Mouse (Mus musculus) left cerebral cortex, adult 2 months (tissue): ENCODE data around the gene Elp4. TPM values are rescaled to one million over a fixed set of nuclear protein-coding genes. Genes with fewer than 3 reads are reported as not detected.
A peak's percentile ranks its signal among the peaks of the same experiment; 100 is the strongest.

Experiments used
- DNase-seq, 2 experiments: peaks; one replicate each; pipeline ENCODE4 v3.0.0; 2021 to 2022; ENCODE audit warnings: low spot score in 2 of 2, mixed read lengths in 1 of 2; ENCODE audit errors: extremely low spot score in 1 of 2
- H3K27ac ChIP-seq: fragments of 200-600 bp; 2 replicates; pipeline ENCODE4 v1.8.1; 2022
- H3K4me3 ChIP-seq: fragments of 200-600 bp; 2 replicates; pipeline ENCODE4 v1.8.1; 2022
- CTCF ChIP-seq: fragments of 200-600 bp; IDR thresholded peaks from 2 replicates; pipeline ENCODE4 v1.8.1; 2022; ENCODE audit warnings: antibody characterized with exemption, mild to moderate bottlenecking, moderate library complexity
- intact Hi-C: fragments of 180-260 bp; cut with DNase I; formaldehyde crosslinking; loops from one replicate; pipeline ENCODE4 v1.15.1; 2025
- total RNA-seq, 2 experiments: library from RNA; stranded (reverse); gene quantifications; 2 replicates each; pipeline ENCODE4 v1.2.3; 2021

The Elp4 gene
- total RNA-seq, 2 experiments from 2014 or later: 18.8 to 19.5 TPM

GRCm38 (mm10) chr2:105873403-105873802 lies 31.0 kb downstream of the Elp4 start:
- intact Hi-C loops: no loop called here
- no peak for TF ChIP-seq CTCF
- Histone ChIP-seq H3K4me3 (no peak overlapping the region), H3K27ac (no peak overlapping the region)
- DNase-seq: no peak

- DNase-seq: peak in 1 of 2 experiments; percentile 25
- intact Hi-C loops: no loop called here
- no peak overlapping the region for H3K4me3 ChIP-seq
- no peak for TF ChIP-seq CTCF
- peak overlapping the region; percentile 26 for H3K27ac ChIP-seq
Measured at GRCm38 (mm10) chr2:105854740-105855139, 49.6 kb downstream of the Elp4 start.

- no peak for DNase-seq
- Histone ChIP-seq H3K27ac (no peak overlapping the region), H3K4me3 (no peak overlapping the region)
- no peak for TF ChIP-seq CTCF
- intact Hi-C loops: no loop called here
Measured at GRCm38 (mm10) chr2:105852971-105853370, 51.4 kb downstream of the Elp4 start.

GRCm38 (mm10) chr2:105851714-105852293 lies 52.6 kb downstream of the Elp4 start:
- intact Hi-C loops: no loop called here
- no peak for DNase-seq
- no peak overlapping the region for H3K27ac ChIP-seq
- H3K4me3 ChIP-seq: no peak overlapping the region
- TF ChIP-seq CTCF: no peak

- no peak for DNase-seq
- Histone ChIP-seq H3K27ac (no peak overlapping the region), H3K4me3 (no peak overlapping the region)
- no peak for TF ChIP-seq CTCF
- intact Hi-C loops: no loop called here
Measured at GRCm38 (mm10) chr2:105843151-105843550, 61.2 kb downstream of the Elp4 start.

GRCm38 (mm10) chr2:105817965-105818364 lies 86.4 kb downstream of the Elp4 start:
- no peak overlapping the region for H3K27ac ChIP-seq
- no peak for DNase-seq
- no peak overlapping the region for H3K4me3 ChIP-seq
- no peak for TF ChIP-seq CTCF
- intact Hi-C loops: no loop called here

GRCm38 (mm10) chr2:105815170-105815569 lies 89.2 kb downstream of the Elp4 start:
- intact Hi-C loops: no loop called here
- H3K27ac ChIP-seq: no peak overlapping the region
- TF ChIP-seq CTCF: no peak
- no peak overlapping the region for H3K4me3 ChIP-seq
- DNase-seq: no peak

- no peak for TF ChIP-seq CTCF
- Histone ChIP-seq H3K27ac (no peak overlapping the region), H3K4me3 (no peak overlapping the region)
- DNase-seq: no peak
- intact Hi-C loops: no loop called here
Measured at GRCm38 (mm10) chr2:105813041-105813440, 91.3 kb downstream of the Elp4 start.

- Histone ChIP-seq H3K4me3 (no peak overlapping the region), H3K27ac (no peak overlapping the region)
- intact Hi-C loops: no loop called here
- no peak for TF ChIP-seq CTCF
- no peak for DNase-seq
Measured at GRCm38 (mm10) chr2:105810286-105810685, 94.1 kb downstream of the Elp4 start.

GRCm38 (mm10) chr2:105806571-105806970 lies 97.8 kb downstream of the Elp4 start:
- no peak for TF ChIP-seq CTCF
- Histone ChIP-seq H3K27ac (no peak overlapping the region), H3K4me3 (no peak overlapping the region)
- no peak for DNase-seq
- intact Hi-C loops: no loop called here

GRCm38 (mm10) chr2:105806047-105806446 lies 98.3 kb downstream of the Elp4 start:
- intact Hi-C loops: no loop called here
- no peak overlapping the region for H3K27ac ChIP-seq
- DNase-seq: no peak
- no peak for TF ChIP-seq CTCF
- H3K4me3 ChIP-seq: no peak overlapping the region

GRCm38 (mm10) chr2:105805210-105805609 lies 99.2 kb downstream of the Elp4 start:
- no peak overlapping the region for H3K4me3 ChIP-seq
- intact Hi-C loops: no loop called here

GRCm38 (mm10) chr2:105804506-105804905 lies 99.9 kb downstream of the Elp4 start:
- DNase-seq: no peak
- Histone ChIP-seq H3K27ac (no peak overlapping the region), H3K4me3 (no peak overlapping the region)
- TF ChIP-seq CTCF: no peak
- intact Hi-C loops: loop anchor here (5.0 kb wide), 1 partner anchor 117 kb away; no protein-coding TSS in a partner anchor

More at GRCm38 (mm10) chr2:105805210-105805609, 99.2 kb downstream of the Elp4 start:
- H3K27ac ChIP-seq: no peak overlapping the region
- no peak for TF ChIP-seq CTCF
- DNase-seq: no peak
